Mouse (Mus musculus) intestine, postnatal 0 days (tissue): ENCODE measurements around the gene Acsm2. TPM values are rescaled to one million over a fixed set of nuclear protein-coding genes. Genes with fewer than 3 reads are reported as not detected.

Experiments
- ATAC-seq: fragments of 200-750 bp; cut with Nextera tagmentation; 2 replicates; pipeline ENCODE4 v1.8.0; 2017; ENCODE audit warnings: mild to moderate bottlenecking, moderate TSS enrichment, moderate library complexity
- H3K27ac ChIP-seq: fragments of 300-500 bp; sonication (generic); 2 replicates; pipeline ENCODE4 v1.5.1; 2014; ENCODE audit warnings: mild to moderate bottlenecking, low read depth, low read length, moderate library complexity
- H3K27me3 ChIP-seq: fragments of 300-500 bp; sonication (generic); replicated peaks from 2 replicates; pipeline ENCODE4 v1.6.1; 2014; ENCODE audit warnings: low read length, mixed read lengths; ENCODE audit not compliant: control insufficient read depth, insufficient read depth
- H3K36me3 ChIP-seq: fragments of 300-500 bp; sonication (generic); 2 replicates; pipeline ENCODE4 v1.6.1; 2014; ENCODE audit warnings: mild to moderate bottlenecking, moderate library complexity; ENCODE audit not compliant: control insufficient read depth, insufficient read depth
- H3K4me1 ChIP-seq: fragments of 300-500 bp; sonication (generic); replicated peaks from 2 replicates; pipeline ENCODE4 v1.6.1; 2014; ENCODE audit warnings: antibody characterized with exemption, low read length, mixed read lengths; ENCODE audit not compliant: control insufficient read depth, insufficient read depth
- H3K4me2 ChIP-seq: fragments of 300-500 bp; sonication (generic); replicated peaks from 2 replicates; pipeline ENCODE4 v1.6.1; 2014; ENCODE audit warnings: low read depth, mild to moderate bottlenecking, moderate library complexity
- H3K4me3 ChIP-seq: fragments of 300-500 bp; sonication (generic); 2 replicates; pipeline ENCODE4 v1.5.1; 2014; ENCODE audit warnings: low read depth, low read length
- H3K9ac ChIP-seq: fragments of 300-500 bp; sonication (generic); 2 replicates; pipeline ENCODE4 v1.6.1; 2014; ENCODE audit warnings: mild to moderate bottlenecking, low read depth, low read length
- H3K9me3 ChIP-seq: fragments of 300-500 bp; sonication (generic); 2 replicates; pipeline ENCODE4 v1.6.1; 2016; ENCODE audit warnings: mixed run types; ENCODE audit not compliant: control insufficient read depth
- CTCF ChIP-seq: sonication (generic); IDR thresholded peaks from 2 replicates; pipeline ENCODE4 v1.5.1; 2016; ENCODE audit warnings: low read depth, mild to moderate bottlenecking, control low read depth, antibody characterized with exemption, moderate library complexity
- WGBS: fragments of 180-500 bp; shearing (Covaris S2); extraction: QIAGEN DNeasy Blood & Tissue Kit; methylation state at CpG from one replicate; pipeline ENCODE4 v1.1.7; 2014; 5-methylcytosine and 5-hydroxymethylcytosine counted together
- polyA plus RNA-seq: library from polyadenylated mRNA; unstranded; fragments of >200 nt; fragmentation: Nextera tagmentation; extraction: Ambion mirVana; gene quantifications from 2 replicates; pipeline ENCODE4 v1.2.1, GENCODE M21; 2015

Acsm2 gene
- polyA plus RNA-seq, 1 experiment from 2014 or later, result not detected

DNA sequence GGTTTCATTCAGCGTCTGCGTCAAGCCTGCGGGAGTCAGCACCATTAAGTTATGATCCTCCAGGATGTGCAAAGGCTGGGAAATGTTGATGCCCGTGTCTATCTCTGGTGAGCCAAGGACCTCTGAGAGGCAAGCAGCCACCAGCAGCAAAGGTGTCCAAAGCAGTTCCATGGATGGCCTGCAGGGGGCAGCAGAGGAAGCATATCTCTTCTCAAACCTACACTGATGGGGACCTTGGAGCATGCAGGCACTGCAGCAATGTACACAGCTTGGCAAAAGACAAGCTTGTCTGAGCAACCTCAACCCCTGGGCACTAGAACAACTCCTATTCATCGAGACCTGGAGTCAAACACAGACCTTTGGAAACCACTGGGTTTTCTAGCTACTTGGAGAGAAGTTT lies 34.5 kb upstream of the Acsm2 start:
- H3K27ac ChIP-seq, result no peak overlapping the region
- no peak overlapping the region for H3K9ac ChIP-seq
- TF ChIP-seq CTCF, result peak; percentile 89
- no peak overlapping the region for H3K4me2 ChIP-seq
- no peaks in the 10 kb centered on the region for H3K4me1 ChIP-seq
- H3K36me3 ChIP-seq, result no peaks in the 10 kb centered on the region
- no peaks in the 10 kb centered on the region for H3K9me3 ChIP-seq
- ATAC-seq, result peak; percentile 44; the same call in 1 of the 2 replicates
- WGBS, result 44% methylated on average over 5 of the region's 5 CpGs
- no peak overlapping the region for H3K4me3 ChIP-seq
- no peaks in the 10 kb centered on the region for H3K27me3 ChIP-seq

DNA sequence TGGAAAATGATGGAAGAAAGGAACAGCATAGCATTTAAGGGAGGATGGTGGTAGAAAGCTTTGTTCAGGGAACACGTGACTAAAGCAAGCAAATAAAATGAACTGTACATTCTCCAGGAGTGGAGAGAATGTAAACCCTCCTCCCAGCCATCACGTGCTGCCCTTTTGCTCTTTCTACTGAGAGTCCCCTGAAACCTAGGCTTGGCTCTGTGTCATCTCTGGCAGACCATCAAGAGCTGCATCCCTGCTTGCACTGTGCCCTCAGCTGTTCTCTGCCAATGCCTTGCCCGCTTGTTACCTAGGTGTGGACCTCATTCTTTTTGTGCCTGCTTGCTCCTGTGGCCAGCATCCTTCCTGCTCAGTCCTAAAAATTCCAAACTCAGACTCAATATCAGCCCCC lies 32.3 kb upstream of the Acsm2 start:
- H3K9me3 ChIP-seq, result no peaks in the 10 kb centered on the region
- H3K9ac ChIP-seq, result no peak overlapping the region
- no peaks in the 10 kb centered on the region for H3K36me3 ChIP-seq
- no peak overlapping the region for H3K4me3 ChIP-seq
- TF ChIP-seq CTCF, result no peak
- WGBS, result 67% methylated on average over 3 of the region's 3 CpGs
- H3K4me1 ChIP-seq, result 0 out of 2 replicates have a peak, but pooled peaks cover 3% of the 10 kb centered on the region
- H3K27me3 ChIP-seq, result no peaks in the 10 kb centered on the region
- H3K27ac ChIP-seq, result no peak overlapping the region
- H3K4me2 ChIP-seq, result no peak overlapping the region
- no peak for ATAC-seq

DNA sequence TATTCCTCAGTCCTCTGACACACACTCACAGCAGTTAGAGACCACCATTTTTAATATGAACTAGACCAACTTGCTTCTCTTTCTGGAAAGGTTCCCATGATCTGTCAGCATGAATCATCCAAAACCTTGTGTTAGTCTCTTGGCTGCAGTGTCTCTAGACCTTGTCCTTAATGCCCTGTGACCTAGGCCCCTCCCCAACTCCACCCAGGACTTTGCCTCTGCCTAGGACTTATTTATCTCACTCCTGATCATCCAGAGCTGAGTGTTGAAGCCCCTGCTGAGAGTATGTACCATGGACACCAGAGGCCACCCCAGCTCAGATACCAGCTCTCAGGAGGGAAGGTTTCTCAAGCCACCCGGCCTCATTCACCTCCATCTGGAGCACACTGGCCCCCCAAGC lies 31.8 kb upstream of the Acsm2 start:
- no peak for ATAC-seq
- 89% methylated on average over 1 of the region's 1 CpGs for WGBS
- H3K36me3 ChIP-seq, result no peaks in the 10 kb centered on the region

DNA sequence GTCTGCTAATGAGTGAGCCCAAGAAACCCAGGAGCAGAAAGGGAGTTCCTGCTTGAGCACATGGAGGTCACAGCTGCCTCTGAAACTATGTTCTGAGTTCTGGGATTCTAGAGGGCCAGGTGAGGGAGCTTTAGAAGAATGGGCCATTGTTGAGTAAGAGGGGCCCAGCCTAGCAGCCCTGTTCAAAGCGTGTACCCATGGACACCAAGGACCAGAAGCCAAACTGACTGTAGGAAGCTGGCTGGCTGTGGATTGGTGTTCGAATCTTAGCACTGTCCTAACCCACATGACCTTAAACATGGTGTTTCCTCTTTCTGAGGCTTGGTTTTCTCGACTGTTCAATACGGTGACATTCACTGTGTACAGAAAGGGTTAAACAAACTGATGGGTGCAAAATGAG lies 30.8 kb upstream of the Acsm2 start, which contains the start of gene Pdilt:
TSS of gene Pdilt (minus strand) at position 101 of the 400 bp plus-strand sequence.
- ATAC-seq, result no peak
- no peak within 1 kb of the TSS for H3K9ac ChIP-seq
- H3K27ac ChIP-seq, result no peak within 1 kb of the TSS
- no peaks in the 10 kb centered on the region for H3K27me3 ChIP-seq
- H3K4me2 ChIP-seq, result no peak within 1 kb of the TSS
- H3K36me3 ChIP-seq, result no peaks in the 10 kb centered on the region
- H3K9me3 ChIP-seq, result no peaks in the 10 kb centered on the region
- H3K4me3 ChIP-seq, result no peak within 1 kb of the TSS
- 63% methylated on average over 4 of the region's 4 CpGs for WGBS
- 0 out of 2 replicates have a peak, but pooled peaks cover 3% of the 10 kb centered on the region for H3K4me1 ChIP-seq
- no peak for TF ChIP-seq CTCF

More for the DNA sequence above, 31.8 kb upstream of the Acsm2 start:
- H3K27ac ChIP-seq, result no peak overlapping the region
- 0 out of 2 replicates have a peak, but pooled peaks cover 3% of the 10 kb centered on the region for H3K4me1 ChIP-seq
- no peak overlapping the region for H3K4me2 ChIP-seq
- no peak overlapping the region for H3K4me3 ChIP-seq
- H3K9me3 ChIP-seq, result no peaks in the 10 kb centered on the region
- no peak for TF ChIP-seq CTCF
- no peaks in the 10 kb centered on the region for H3K27me3 ChIP-seq
- H3K9ac ChIP-seq, result no peak overlapping the region

DNA sequence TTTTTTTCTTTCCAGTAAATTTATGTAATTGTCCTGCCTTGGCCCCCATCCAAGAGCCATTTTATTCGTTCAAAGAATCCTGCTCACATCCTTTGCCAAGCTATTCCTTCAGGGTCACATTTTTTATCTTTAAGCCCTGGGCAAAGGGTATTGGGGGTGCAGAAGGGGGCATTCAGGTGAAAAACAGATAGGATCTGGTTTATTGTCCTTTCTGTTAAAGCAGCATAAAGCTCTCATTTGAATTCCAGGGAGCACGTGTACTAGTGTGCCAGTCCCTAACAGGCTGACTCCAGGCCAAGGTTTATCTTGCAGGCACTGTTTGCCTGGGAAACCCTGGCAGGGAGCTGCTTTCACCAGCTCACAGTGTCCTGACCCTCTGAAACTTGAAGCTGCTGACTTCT lies 28.3 kb upstream of the Acsm2 start:
- no peak overlapping the region for H3K4me3 ChIP-seq

DNA sequence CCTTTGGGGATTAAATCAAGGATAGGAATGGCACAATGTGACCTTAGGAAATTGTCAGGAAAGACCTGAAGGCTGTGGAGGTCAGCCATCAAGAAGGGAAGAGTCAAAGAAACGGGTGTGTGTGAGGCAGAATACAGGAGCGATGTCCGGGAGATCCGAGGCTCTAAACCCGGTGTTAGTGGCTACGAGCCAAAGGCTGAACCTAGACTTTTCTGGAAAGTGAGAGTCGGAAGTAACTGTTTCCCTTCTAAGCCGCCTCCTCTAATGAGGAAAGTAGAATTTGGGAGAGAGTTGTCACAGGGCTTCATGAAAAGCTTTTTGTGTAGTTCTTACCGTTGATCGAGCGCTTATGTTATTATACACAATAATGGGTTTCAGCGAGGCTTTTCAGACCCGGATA lies 27.7 kb upstream of the Acsm2 start:
- no peak for ATAC-seq
- H3K4me3 ChIP-seq, result no peak overlapping the region
- 75% methylated on average over 13 of the region's 13 CpGs for WGBS

More for the DNA sequence above, 28.3 kb upstream of the Acsm2 start:
- no peaks in the 10 kb centered on the region for H3K36me3 ChIP-seq
- no peak overlapping the region for H3K27ac ChIP-seq
- WGBS, result 7% methylated on average over 2 of the region's 2 CpGs
- H3K27me3 ChIP-seq, result no peaks in the 10 kb centered on the region
- no peak overlapping the region for H3K9ac ChIP-seq
- H3K4me2 ChIP-seq, result no peak overlapping the region
- no peaks in the 10 kb centered on the region for H3K9me3 ChIP-seq
- TF ChIP-seq CTCF, result no peak
- no peak; the same call in 1 of the 2 replicates for ATAC-seq
- 0 out of 2 replicates have a peak, but pooled peaks cover 3% of the 10 kb centered on the region for H3K4me1 ChIP-seq

More for the DNA sequence above, 27.7 kb upstream of the Acsm2 start:
- Histone ChIP-seq H3K9ac (no peak overlapping the region), H3K36me3 (no peaks in the 10 kb centered on the region), H3K4me2 (no peak overlapping the region), H3K9me3 (no peaks in the 10 kb centered on the region), H3K4me1 (0 out of 2 replicates have a peak, but pooled peaks cover 3% of the 10 kb centered on the region), H3K27ac (no peak overlapping the region), H3K27me3 (no peaks in the 10 kb centered on the region)
- no peak for TF ChIP-seq CTCF
